Mouse (Mus musculus) midbrain, embryonic 15.5 days (tissue): Measurements from ENCODE around the gene Slc4a1. TPM values are rescaled to one million over a fixed set of nuclear protein-coding genes. Genes with fewer than 3 reads are reported as not detected.
A peak's percentile ranks its signal among the peaks of the same experiment; 100 is the strongest.

Source experiments
- ATAC-seq: fragments of 200-750 bp; cut with Nextera tagmentation; replicated peaks from 2 replicates; pipeline ENCODE4 v1.8.0; 2017; ENCODE audit warnings: moderate TSS enrichment
- H3K27ac ChIP-seq: fragments of 300-500 bp; sonication (generic); 2 replicates; pipeline ENCODE4 v1.5.1; 2015; ENCODE audit warnings: mild to moderate bottlenecking, inconsistent platforms
- H3K27me3 ChIP-seq: fragments of 300-500 bp; sonication (generic); replicated peaks from 2 replicates; pipeline ENCODE4 v1.6.1; 2015; ENCODE audit warnings: inconsistent platforms
- H3K36me3 ChIP-seq: fragments of 300-500 bp; sonication (generic); replicated peaks from 2 replicates; pipeline ENCODE4 v1.6.1; 2015; ENCODE audit warnings: inconsistent platforms
- H3K4me1 ChIP-seq: fragments of 300-500 bp; sonication (generic); 2 replicates; pipeline ENCODE4 v1.6.1; 2015; ENCODE audit warnings: inconsistent platforms
- H3K4me2 ChIP-seq: fragments of 300-500 bp; sonication (generic); 2 replicates; pipeline ENCODE4 v1.6.1; 2015; ENCODE audit warnings: inconsistent platforms, mild to moderate bottlenecking, moderate library complexity
- H3K4me3 ChIP-seq: fragments of 300-500 bp; sonication (generic); 2 replicates; pipeline ENCODE4 v1.5.1; 2015; ENCODE audit warnings: mild to moderate bottlenecking, inconsistent platforms
- H3K9ac ChIP-seq: fragments of 300-500 bp; sonication (generic); 2 replicates; pipeline ENCODE4 v1.6.1; 2015; ENCODE audit warnings: mild to moderate bottlenecking, inconsistent platforms
- H3K9me3 ChIP-seq: fragments of 300-500 bp; sonication (generic); 2 replicates; pipeline ENCODE4 v1.6.1; 2016; ENCODE audit warnings: inconsistent platforms
- WGBS: fragments of 180-500 bp; shearing (Covaris S2); methylation state at CpG from one replicate; pipeline ENCODE4 v1.1.7; 2015; ENCODE audit warnings: mixed read lengths; 5-methylcytosine and 5-hydroxymethylcytosine counted together
- polyA plus RNA-seq: library from polyadenylated mRNA; unstranded; fragments of >200 nt; fragmentation: Nextera tagmentation; extraction: Ambion mirVana; gene quantifications from 2 replicates; pipeline ENCODE4 v1.2.1, GENCODE M21; 2015

The Slc4a1 gene
- polyA plus RNA-seq, 1 experiment from 2014 or later: 2.9 TPM

DNA sequence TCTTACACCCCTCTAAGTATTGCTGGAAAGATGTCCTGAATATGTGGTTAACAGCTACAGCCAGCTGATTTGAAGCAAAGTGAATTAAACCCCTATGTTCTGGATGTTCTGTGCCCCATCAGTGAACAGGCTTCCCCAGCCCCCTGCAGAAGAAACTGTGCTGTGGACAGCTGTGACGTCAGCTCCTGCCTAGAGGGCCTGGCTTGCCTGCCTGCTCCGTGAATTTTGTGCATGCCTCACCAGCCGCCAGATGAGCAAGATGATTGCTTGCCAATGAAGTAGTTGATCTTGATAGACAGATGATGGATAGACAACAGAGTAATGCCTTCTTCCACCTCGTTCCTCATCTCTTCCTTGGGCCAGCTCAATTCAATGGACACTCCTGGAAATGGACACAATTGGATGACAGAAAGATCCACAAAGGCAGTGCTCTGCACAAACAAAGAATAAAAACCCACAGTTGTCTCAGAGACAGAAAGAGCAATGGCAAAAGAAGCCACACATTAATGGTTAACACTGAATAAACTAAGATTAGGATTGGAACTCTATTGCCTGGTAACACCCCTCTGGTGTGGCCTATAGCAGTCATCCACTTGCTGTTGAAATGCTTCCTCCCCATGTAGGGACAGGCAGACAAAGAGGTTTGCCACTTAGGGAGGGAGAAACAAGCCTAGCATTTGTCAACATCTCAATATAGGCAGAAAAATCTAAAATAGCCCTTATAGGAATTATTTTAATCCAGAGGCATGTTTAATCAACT, 15.5 kb upstream of the Slc4a1 start:
- Histone ChIP-seq H3K9ac (no peak overlapping the region), H3K27ac (no peak overlapping the region), H3K27me3 (no peaks in the 10 kb centered on the region), H3K4me2 (no peak overlapping the region), H3K36me3 (no peaks in the 10 kb centered on the region), H3K4me1 (no peaks in the 10 kb centered on the region), H3K4me3 (no peak overlapping the region), H3K9me3 (no peaks in the 10 kb centered on the region)
- no peak for ATAC-seq
- WGBS: 53% methylated on average over 4 of the region's 4 CpGs

DNA sequence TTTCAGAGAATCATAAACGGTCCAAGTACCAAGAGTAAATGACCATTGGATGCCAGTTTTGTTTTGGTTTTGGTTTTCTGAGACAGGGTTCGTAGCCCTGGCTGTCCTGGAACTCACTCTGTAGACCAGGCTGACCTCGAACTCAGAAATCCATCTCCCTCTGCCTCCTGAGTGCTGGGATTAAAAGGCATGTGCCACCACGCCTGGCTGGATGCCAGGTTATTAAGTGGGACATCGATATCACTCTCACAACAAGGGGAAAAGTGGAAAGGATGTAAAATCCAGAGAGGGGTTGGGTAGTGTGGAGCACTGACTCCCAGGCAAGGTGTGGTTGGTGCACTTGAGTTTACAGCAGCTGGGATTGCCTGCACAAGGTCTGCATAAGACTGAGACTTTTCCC, 14.1 kb upstream of the Slc4a1 start:
- H3K36me3 ChIP-seq: no peaks in the 10 kb centered on the region
- H3K4me3 ChIP-seq: no peak overlapping the region
- H3K27ac ChIP-seq: no peak overlapping the region
- H3K9ac ChIP-seq: no peak overlapping the region
- peaks cover 8% of the 10 kb centered on the region for H3K4me1 ChIP-seq
- 72% methylated on average over 5 of the region's 5 CpGs for WGBS
- no peak for ATAC-seq
- H3K27me3 ChIP-seq: no peaks in the 10 kb centered on the region
- H3K9me3 ChIP-seq: no peaks in the 10 kb centered on the region
- no peak overlapping the region for H3K4me2 ChIP-seq

DNA sequence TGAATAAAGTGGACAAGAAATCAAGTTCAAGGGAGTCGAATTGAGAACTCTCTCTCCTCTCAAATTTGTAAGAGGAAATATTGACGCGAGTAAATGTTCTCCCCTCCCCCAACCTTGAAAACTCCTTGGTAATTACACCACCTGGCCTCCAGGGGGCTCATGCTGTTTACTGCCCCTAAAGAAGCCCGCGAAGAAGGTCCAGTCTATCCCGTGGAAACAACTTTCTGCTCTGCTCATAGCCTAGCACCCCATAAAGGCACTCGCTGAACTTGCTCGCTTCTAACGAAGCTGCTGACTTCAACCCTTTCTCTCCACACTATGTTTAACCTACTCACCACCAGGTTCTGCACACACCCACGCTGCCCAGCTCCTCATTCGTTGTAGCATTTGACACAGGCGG, 11.2 kb upstream of the Slc4a1 start:
- no peaks in the 10 kb centered on the region for H3K9me3 ChIP-seq
- H3K4me1 ChIP-seq: peaks cover 8% of the 10 kb centered on the region
- no peak for ATAC-seq
- H3K9ac ChIP-seq: no peak overlapping the region
- H3K36me3 ChIP-seq: no peaks in the 10 kb centered on the region
- H3K4me2 ChIP-seq: no peak overlapping the region
- no peaks in the 10 kb centered on the region for H3K27me3 ChIP-seq
- H3K27ac ChIP-seq: no peak overlapping the region
- WGBS: 64% methylated on average over 12 of the region's 12 CpGs
- no peak overlapping the region for H3K4me3 ChIP-seq

DNA sequence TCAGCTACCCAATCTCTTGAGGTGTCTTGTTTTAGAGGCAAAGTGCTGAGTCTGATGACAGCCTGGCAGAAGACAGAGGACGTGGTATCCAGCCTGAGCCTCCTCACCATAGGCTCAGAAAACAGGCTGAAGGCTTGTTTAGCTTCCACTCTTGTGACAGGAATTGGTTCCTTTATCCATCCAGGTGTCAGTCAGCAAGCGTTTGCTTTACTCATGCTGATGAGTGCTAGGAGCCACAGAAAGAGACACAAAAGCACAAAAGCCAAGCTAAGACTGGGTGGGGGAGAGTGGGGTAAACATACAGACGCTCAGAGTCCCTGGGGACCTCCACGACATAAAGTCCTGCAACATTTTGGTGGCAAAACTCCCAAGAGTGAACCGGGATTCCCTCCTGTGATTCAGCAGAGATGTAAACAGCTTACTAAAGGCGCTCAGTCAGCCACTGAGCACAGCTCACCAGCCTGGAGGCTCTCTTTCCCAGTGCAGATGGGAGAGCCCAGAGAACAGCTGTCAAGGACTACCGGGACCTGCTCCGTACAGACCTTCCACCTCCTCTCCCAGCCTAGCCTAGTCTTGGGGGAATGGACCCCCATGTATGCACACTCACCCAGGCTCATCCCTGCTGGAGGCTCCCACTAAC, 10.3 kb upstream of the Slc4a1 start:
- Histone ChIP-seq H3K4me3 (no peak overlapping the region), H3K4me1 (peaks cover 8% of the 10 kb centered on the region), H3K4me2 (peak overlapping the region; percentile 39), H3K9me3 (no peaks in the 10 kb centered on the region), H3K27ac (no peak overlapping the region), H3K9ac (no peak overlapping the region), H3K27me3 (no peaks in the 10 kb centered on the region), H3K36me3 (no peaks in the 10 kb centered on the region)
- 13% methylated on average over 8 of the region's 8 CpGs for WGBS
- ATAC-seq: no peak

DNA sequence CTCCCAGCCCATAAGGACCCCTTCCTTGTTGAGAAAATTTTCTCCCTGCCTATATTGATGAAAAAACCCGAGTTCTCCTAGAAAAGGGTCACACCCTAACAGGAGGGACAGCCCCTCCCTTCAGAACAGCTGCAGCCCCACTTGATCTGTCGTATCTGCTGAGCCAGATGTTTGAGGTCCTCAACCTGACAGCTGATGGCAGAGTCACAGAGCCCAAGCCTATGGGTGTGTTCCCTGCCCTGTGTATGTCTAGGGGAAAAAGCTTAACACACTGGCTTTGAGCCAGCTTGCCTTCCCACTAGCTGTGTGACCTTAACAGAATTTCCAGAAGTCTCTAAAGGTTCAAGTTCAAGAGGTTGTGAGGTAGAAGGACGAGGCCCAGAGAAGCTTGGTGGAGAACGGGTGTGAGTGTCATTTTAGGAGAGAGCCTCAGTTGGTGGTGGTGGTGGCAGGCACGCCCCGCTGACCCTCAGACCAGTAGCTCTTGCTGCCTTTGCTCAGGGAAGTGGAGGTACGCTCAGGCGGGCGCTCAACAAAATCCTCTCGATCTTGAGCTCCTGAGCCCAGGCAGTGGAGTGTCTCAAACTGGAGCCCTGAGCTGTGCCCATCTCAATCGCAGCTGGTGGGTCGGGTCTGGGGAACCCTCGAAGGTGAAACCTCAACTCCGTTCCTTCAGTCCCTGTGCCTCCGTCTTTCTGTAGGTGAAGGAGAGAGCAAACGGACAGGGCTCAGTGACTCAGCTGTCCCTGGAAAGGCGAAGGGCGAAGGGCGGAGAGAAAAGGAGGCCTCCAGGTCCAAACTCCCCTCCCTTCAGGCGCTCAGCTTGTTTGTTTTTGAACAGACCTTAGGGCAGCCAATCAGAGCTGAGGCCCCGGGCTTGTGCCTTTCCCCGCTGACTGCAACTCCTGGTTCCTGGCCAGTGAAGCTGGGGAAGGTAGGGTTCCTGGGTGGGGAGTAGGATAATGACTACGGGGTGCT, 9.5 kb upstream of the Slc4a1 start:
- Histone ChIP-seq H3K27ac (no peak overlapping the region), H3K4me3 (no peak overlapping the region), H3K4me1 (peaks cover 8% of the 10 kb centered on the region), H3K4me2 (peak overlapping the region; percentile 39), H3K27me3 (no peaks in the 10 kb centered on the region), H3K36me3 (no peaks in the 10 kb centered on the region), H3K9ac (no peak overlapping the region; the same call in 1 of the 2 replicates), H3K9me3 (no peaks in the 10 kb centered on the region)
- WGBS: 7% methylated on average over 23 of the region's 23 CpGs
- ATAC-seq: no peak

DNA sequence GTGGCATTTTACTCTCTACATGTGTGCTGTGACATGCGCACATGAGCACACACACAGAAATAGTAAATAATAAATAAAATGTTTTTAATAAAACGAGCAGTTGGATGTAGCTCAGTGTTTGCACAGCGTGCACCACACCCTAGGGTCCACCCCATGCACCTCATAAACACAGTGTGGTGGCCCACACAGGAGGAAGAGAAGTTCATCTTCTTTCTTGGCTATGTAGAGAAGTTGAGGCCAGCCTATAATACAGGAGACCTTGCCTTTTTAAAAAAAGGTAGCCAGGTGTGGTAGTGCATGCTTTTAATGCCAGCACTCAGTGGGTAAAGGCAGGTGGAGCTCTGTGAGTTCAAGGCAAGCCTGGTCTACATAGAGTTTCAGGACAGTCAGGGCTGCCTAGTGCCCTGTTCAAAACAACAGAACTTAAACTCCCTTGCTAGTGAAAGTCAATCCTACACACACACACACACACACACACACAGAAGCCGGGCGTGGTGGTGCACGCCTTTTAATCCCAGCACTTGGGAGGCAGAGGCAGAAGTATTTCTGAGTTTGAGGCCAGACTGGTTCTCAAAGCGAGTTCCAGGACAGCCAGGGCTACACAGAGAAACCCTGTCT, 8.2 kb upstream of the Slc4a1 start:
- H3K27ac ChIP-seq: no peak overlapping the region
- H3K4me3 ChIP-seq: no peak overlapping the region
- H3K36me3 ChIP-seq: no peaks in the 10 kb centered on the region
- WGBS: 76% methylated on average over 7 of the region's 7 CpGs
- H3K9me3 ChIP-seq: no peaks in the 10 kb centered on the region
- H3K4me1 ChIP-seq: peaks cover 8% of the 10 kb centered on the region
- H3K9ac ChIP-seq: no peak overlapping the region
- no peak for ATAC-seq
- no peaks in the 10 kb centered on the region for H3K27me3 ChIP-seq
- H3K4me2 ChIP-seq: no peak overlapping the region

DNA sequence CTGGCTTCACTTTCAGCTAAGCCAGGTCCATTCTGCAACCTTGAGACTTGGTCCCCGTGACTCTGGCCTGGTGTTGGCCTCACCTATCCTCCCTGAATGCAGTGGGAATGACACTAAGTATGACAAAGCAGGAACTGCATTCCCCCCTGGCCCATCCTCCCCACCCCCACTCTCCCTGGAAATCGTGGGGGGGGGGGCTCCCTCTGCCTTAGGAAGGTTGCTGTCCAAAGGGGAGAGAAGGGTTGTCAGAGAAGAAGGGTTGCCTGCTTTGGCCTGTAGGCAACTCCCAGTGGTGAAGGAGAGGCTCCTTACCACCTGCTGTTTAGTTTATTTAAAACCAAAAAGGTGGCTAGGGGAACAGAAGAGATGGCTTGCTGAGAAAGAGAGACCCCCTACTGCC, 7.6 kb upstream of the Slc4a1 start:
- no peak overlapping the region for H3K4me2 ChIP-seq
- no peaks in the 10 kb centered on the region for H3K36me3 ChIP-seq
- no peak overlapping the region for H3K9ac ChIP-seq
- H3K4me1 ChIP-seq: peaks cover 8% of the 10 kb centered on the region
- no peak for ATAC-seq
- no peak overlapping the region for H3K4me3 ChIP-seq
- H3K9me3 ChIP-seq: no peaks in the 10 kb centered on the region
- H3K27me3 ChIP-seq: no peaks in the 10 kb centered on the region
- no peak overlapping the region for H3K27ac ChIP-seq
- WGBS: 36% methylated on average over 2 of the region's 2 CpGs

DNA sequence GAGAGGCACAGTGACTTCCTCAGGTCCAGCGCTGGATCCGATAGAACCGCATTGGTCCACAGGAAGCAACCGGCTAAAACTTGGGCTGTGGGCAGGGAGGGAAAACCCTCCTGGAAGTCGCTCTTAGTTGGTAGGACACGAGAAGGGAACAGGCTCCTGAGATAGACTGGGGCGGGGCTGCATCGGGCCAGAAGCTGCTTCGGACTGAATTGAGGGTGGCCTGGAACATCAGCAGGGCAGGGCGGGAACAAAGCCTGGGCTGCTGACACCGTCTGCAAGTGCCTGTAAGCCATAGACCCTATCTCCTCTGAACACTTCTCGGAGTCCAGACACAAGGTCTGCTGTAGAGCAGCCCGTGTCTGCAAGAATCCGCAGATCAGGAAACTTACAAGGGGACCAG, 6.9 kb upstream of the Slc4a1 start:
- Histone ChIP-seq H3K36me3 (no peaks in the 10 kb centered on the region), H3K27me3 (no peaks in the 10 kb centered on the region), H3K4me1 (peaks cover 8% of the 10 kb centered on the region), H3K27ac (no peak overlapping the region), H3K4me3 (no peak overlapping the region), H3K4me2 (no peak overlapping the region), H3K9me3 (no peaks in the 10 kb centered on the region), H3K9ac (no peak overlapping the region)
- no peak for ATAC-seq
- WGBS: 41% methylated on average over 14 of the region's 14 CpGs

DNA sequence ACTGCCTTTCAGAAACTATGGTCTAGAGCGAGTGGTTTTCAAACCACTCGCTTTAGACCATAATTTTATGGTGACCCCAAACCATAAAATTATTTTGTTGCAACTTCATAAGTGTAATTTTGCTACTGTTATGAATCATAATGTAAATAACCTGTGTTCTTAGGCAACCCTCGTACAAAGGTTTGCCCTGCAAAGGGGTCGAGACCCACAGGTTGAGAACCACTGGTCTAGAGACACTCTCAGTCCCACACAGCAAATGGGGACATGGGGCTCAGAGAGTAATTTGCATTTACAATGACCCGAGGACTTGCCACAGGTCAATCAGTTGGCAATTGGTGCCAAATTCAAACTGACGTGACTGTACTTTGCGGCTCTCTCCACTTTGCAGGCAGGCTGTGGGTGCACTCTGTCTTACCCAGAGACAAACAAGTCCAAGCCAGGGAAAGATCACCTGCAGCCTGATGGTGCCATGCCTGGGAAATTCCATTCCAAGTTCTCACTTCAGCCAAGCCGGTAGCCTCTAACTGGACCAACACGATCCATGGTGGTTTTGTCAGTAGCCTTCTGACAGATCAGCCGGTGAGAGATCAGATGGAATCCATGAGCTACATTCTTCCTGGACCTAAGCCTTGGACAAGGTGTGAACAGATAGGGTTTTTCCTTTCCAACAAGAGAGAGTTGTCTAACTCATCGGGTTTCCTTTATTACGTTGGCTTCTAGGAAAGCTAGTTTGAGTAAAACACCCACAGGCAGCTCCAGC, 6.1 kb upstream of the Slc4a1 start:
- H3K4me3 ChIP-seq: no peak overlapping the region
- no peak for ATAC-seq
- H3K4me2 ChIP-seq: no peak overlapping the region
- H3K27me3 ChIP-seq: no peaks in the 10 kb centered on the region
- no peaks in the 10 kb centered on the region for H3K36me3 ChIP-seq
- no peaks in the 10 kb centered on the region for H3K9me3 ChIP-seq
- peaks cover 8% of the 10 kb centered on the region for H3K4me1 ChIP-seq
- WGBS: 85% methylated on average over 12 of the region's 12 CpGs
- H3K27ac ChIP-seq: no peak overlapping the region
- no peak overlapping the region for H3K9ac ChIP-seq

DNA sequence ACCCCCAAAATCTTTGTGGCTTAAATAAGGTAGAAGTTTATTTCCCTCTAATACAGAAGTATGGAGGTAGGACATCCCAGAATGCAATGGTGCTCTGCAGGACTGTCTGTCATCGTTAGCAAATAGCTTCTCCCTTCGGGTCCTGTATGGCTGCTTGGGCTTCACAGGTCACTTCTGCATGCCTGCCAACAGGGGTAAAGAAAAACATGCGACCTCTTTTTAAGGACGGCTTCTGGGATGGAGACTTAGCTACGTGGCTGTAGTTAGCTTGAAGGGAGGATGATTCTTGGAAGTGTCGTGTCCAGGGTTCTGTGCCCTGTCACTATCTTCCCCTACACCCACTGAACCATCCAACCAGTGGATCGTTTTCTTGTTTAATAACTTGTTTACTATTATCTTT, 4.3 kb upstream of the Slc4a1 start:
- no peaks in the 10 kb centered on the region for H3K4me1 ChIP-seq
- 52% methylated on average over 7 of the region's 7 CpGs for WGBS
- H3K36me3 ChIP-seq: no peaks in the 10 kb centered on the region
- H3K27me3 ChIP-seq: no peaks in the 10 kb centered on the region
- H3K27ac ChIP-seq: no peak overlapping the region
- no peak overlapping the region for H3K4me3 ChIP-seq
- H3K4me2 ChIP-seq: no peak overlapping the region
- H3K9me3 ChIP-seq: no peaks in the 10 kb centered on the region
- ATAC-seq: no peak
- no peak overlapping the region for H3K9ac ChIP-seq

DNA sequence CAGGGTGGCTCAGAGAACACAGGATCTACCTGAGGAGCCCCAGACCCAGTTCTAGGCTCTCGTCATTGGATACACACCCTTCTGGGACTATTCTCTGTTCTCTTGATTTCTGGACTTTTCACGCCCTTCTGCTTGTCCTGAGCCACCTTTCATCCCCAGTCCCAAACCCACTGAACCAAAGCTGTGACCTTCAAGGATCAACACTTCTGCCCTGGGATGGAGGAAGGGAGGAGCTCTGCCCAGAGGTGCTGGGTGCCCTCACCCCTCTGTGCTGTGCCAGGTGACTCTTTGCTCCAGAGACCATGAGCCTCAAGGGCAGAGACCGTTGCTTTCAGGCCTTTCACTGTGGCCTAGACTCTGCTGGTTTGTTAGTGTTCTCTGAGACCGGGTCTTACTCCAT, 3.3 kb upstream of the Slc4a1 start:
- no peak overlapping the region for H3K9ac ChIP-seq
- H3K27ac ChIP-seq: no peak overlapping the region
- H3K9me3 ChIP-seq: no peaks in the 10 kb centered on the region
- no peak overlapping the region for H3K4me3 ChIP-seq
- H3K36me3 ChIP-seq: no peaks in the 10 kb centered on the region
- H3K4me1 ChIP-seq: no peaks in the 10 kb centered on the region
- H3K27me3 ChIP-seq: no peaks in the 10 kb centered on the region
- H3K4me2 ChIP-seq: no peak overlapping the region
- WGBS: 80% methylated on average over 4 of the region's 4 CpGs
- ATAC-seq: no peak
